Mouse (Mus musculus) hindbrain, embryonic 10.5 days (tissue): ENCODE measurements around the gene Fktn. TPM values are rescaled to one million over a fixed set of nuclear protein-coding genes. Genes with fewer than 3 reads are reported as not detected.
"Not testable (repeated sequence)": the region's sequence is repeated elsewhere in the genome, so short reads cannot be mapped to it uniquely, and the experiment has no call there.

Source experiments
- DNase-seq: peaks from one replicate; pipeline ENCODE4 v3.0.0-alpha.2; 2017; ENCODE audit warnings: low spot score
- H3K27ac ChIP-seq: fragments of 300-500 bp; sonication (generic); 2 replicates; pipeline ENCODE4 v1.5.1; 2016; ENCODE audit warnings: mild to moderate bottlenecking, moderate library complexity
- H3K27me3 ChIP-seq: fragments of 300-500 bp; sonication (generic); 2 replicates; pipeline ENCODE4 v1.6.1; 2016; ENCODE audit warnings: mild to moderate bottlenecking; ENCODE audit not compliant: poor library complexity, insufficient read depth, severe bottlenecking
- H3K36me3 ChIP-seq: fragments of 300-500 bp; sonication (generic); 2 replicates; pipeline ENCODE4 v1.6.1; 2016; ENCODE audit warnings: mild to moderate bottlenecking, moderate library complexity
- H3K4me1 ChIP-seq: fragments of 300-500 bp; sonication (generic); replicated peaks from 2 replicates; pipeline ENCODE4 v1.6.1; 2016; ENCODE audit warnings: mild to moderate bottlenecking
- H3K4me3 ChIP-seq: fragments of 300-500 bp; sonication (generic); 2 replicates; pipeline ENCODE4 v1.5.1; 2016; ENCODE audit warnings: mild to moderate bottlenecking, moderate library complexity
- H3K9me3 ChIP-seq: fragments of 300-500 bp; sonication (generic); 2 replicates; pipeline ENCODE4 v1.6.1; 2016; ENCODE audit warnings: mild to moderate bottlenecking, moderate library complexity
- WGBS: fragments of 180-500 bp; shearing (Covaris S2); methylation state at CpG from one replicate; pipeline ENCODE4 v1.1.7; 2016; 5-methylcytosine and 5-hydroxymethylcytosine counted together
- polyA plus RNA-seq: library from polyadenylated mRNA; unstranded; fragments of >200 nt; fragmentation: Nextera tagmentation; extraction: Ambion mirVana; gene quantifications from 2 replicates; pipeline ENCODE4 v1.2.1, GENCODE M21; 2016

Fktn gene
- polyA plus RNA-seq, 1 experiment from 2014 or later: 17.8 TPM

DNA sequence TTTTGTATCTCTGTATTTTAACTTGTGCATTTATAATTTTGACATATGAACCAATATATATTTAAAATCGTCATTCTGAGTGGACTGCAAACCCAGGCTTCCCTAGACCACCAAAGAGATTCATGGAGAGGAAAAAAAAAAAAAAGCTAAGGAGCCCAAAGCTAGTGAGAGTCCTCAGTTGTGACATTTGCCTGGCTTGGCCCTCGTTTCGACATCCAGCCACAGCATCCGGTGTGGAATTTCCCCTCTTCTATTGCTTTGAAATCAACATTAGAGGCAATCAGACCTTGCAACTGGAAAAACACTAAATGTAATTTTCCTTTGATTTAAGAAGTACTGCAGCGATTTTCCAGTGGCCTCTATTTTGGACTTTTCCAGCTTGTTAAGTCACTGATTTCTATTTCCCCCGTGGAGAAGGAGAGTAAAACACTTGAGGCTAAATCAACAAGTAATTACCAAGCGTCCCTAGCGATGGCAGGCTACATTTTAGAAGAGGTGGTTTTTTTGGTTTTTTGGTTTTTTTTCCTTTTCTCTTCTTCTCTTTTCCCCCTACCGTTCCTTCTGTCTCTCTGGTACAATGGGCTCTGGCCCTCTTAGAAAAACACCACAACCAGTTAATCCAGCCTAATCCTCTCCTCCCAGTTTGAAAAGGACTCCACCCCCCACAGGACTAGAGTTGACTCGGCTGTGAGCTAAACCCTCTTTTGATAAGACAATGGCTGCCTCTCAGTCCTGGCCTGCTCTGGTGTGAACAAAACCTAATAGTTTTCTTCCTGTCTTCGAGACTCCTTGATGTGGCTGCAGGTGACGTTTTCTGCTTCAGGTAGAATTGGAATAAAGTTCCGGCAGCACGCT lies 68.6 kb downstream of the Fktn start:
- Histone ChIP-seq H3K9me3 (no peaks in the 10 kb centered on the region), H3K4me1 (peaks cover 29% of the 10 kb centered on the region), H3K4me3 (no peak overlapping the region), H3K27ac (no peak overlapping the region), H3K36me3 (no peaks in the 10 kb centered on the region), H3K27me3 (peaks cover 35% of the 10 kb centered on the region)
- DNase-seq: no peak
- WGBS: 17% methylated on average over 14 of the region's 14 CpGs

DNA sequence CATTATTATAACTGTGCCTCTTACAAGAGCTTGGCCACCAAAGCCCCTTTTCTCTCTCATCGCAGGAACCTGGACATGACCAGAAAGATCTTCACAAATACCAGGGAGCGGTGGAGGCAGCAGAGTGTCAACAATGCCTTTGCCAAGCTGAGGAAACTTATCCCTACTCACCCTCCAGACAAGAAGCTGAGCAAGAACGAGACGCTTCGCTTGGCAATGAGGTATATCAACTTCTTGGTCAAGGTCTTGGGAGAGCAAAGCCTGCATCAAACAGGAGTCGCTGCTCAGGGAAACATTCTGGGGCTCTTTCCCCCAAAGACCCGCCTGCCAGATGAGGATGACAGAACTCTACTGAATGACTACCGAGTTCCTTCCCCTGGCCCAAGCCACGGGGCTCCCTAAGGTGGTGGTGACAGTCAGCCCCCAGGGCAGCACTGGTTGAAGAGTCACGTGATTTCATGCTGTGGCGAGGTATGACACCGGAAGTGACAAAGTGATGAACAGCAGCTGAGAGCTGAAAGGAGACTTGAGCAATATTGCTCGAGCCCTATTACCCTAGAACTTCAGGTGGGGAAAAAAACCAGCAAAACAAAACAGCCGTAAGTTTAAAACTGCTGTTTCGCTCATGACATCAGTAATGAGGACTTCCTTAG lies 72.1 kb downstream of the Fktn start:
- Histone ChIP-seq H3K36me3 (no peaks in the 10 kb centered on the region), H3K4me1 (peaks cover 17% of the 10 kb centered on the region), H3K9me3 (no peaks in the 10 kb centered on the region), H3K27me3 (0 out of 2 replicates have a peak, but pooled peaks cover 3% of the 10 kb centered on the region), H3K27ac (no peak overlapping the region), H3K4me3 (no peak overlapping the region)
- 83% methylated on average over 15 of the region's 15 CpGs for WGBS
- no peak for DNase-seq

DNA sequence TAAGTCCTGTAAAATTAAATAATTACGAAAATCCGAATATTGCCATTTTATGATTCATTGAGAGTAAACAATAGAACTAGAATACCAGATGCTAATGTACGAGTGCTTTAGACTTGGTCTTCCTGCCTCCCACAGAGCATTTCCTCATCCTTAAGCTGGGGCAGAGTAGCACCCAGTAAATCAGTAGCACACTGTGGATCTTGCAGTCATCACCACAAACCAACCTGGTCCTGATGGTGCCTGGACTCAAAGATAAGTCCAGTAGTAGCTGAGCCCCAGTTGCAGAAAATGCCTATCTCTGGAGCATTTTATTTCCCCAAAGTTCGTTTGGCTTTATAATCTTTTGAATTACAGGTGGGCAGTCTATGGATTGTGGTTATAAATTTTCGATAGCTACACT lies 73.1 kb downstream of the Fktn start:
- no peaks in the 10 kb centered on the region for H3K36me3 ChIP-seq
- H3K27ac ChIP-seq: no peak overlapping the region
- no peak for DNase-seq
- peaks cover 17% of the 10 kb centered on the region for H3K4me1 ChIP-seq
- no peaks in the 10 kb centered on the region for H3K9me3 ChIP-seq
- no peaks in the 10 kb centered on the region for H3K27me3 ChIP-seq
- 82% methylated on average over 5 of the region's 5 CpGs for WGBS
- H3K4me3 ChIP-seq: no peak overlapping the region

DNA sequence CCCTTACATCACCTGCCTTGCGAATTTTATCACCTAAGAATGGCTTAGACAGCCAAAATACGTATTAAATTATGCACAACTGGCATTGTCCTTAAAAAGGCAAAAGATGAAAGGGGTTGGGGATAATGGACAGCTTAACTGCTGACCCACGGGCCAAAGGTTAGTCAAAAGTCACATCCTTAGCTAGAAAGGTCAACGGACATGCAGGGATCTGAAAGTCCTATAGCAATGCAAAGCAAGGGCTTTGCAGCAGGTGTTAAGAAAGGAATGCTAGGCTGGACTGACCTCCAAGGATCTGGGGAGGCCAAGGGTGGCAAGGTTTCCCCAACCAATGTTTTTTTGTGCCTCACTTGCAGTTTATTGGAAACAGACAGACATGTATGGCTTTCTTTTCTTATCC lies 75.5 kb downstream of the Fktn start:
- H3K27ac ChIP-seq: no peak overlapping the region
- no peaks in the 10 kb centered on the region for H3K9me3 ChIP-seq
- peaks cover 10% of the 10 kb centered on the region; the same call in 1 of the 2 replicates for H3K4me1 ChIP-seq
- H3K36me3 ChIP-seq: no peaks in the 10 kb centered on the region
- H3K4me3 ChIP-seq: no peak overlapping the region
- WGBS: 4% methylated on average over 4 of the region's 4 CpGs
- DNase-seq: peak; percentile 25
- H3K27me3 ChIP-seq: no peaks in the 10 kb centered on the region

GRCm38 (mm10) chr4:53794257-53794966 lies 80.6 kb downstream of the Fktn start:
- H3K4me1 ChIP-seq: peaks cover 27% of the 10 kb centered on the region

GRCm38 (mm10) chr4:53795086-53795485 lies 81.3 kb downstream of the Fktn start:
- Histone ChIP-seq H3K36me3 (no peaks in the 10 kb centered on the region), H3K27ac (no peak overlapping the region), H3K9me3 (no peaks in the 10 kb centered on the region), H3K4me3 (no peak overlapping the region), H3K4me1 (peaks cover 32% of the 10 kb centered on the region), H3K27me3 (no peaks in the 10 kb centered on the region)
- no peak for DNase-seq
- 57% methylated on average over 2 of the region's 2 CpGs for WGBS

More at GRCm38 (mm10) chr4:53794257-53794966, 80.6 kb downstream of the Fktn start:
- WGBS: 95% methylated on average over 5 of the region's 5 CpGs
- Histone ChIP-seq H3K27ac (no peak overlapping the region), H3K27me3 (no peaks in the 10 kb centered on the region), H3K4me3 (no peak overlapping the region), H3K36me3 (no peaks in the 10 kb centered on the region), H3K9me3 (no peaks in the 10 kb centered on the region)
- no peak for DNase-seq

GRCm38 (mm10) chr4:53795706-53796105 lies 81.9 kb downstream of the Fktn start:
- Histone ChIP-seq H3K27ac (no peak overlapping the region; the same call in 1 of the 2 replicates), H3K9me3 (no peaks in the 10 kb centered on the region), H3K27me3 (no peaks in the 10 kb centered on the region), H3K4me3 (no peak overlapping the region), H3K36me3 (no peaks in the 10 kb centered on the region), H3K4me1 (peaks cover 34% of the 10 kb centered on the region)
- WGBS: 89% methylated on average over 2 of the region's 2 CpGs
- no peak for DNase-seq

DNA sequence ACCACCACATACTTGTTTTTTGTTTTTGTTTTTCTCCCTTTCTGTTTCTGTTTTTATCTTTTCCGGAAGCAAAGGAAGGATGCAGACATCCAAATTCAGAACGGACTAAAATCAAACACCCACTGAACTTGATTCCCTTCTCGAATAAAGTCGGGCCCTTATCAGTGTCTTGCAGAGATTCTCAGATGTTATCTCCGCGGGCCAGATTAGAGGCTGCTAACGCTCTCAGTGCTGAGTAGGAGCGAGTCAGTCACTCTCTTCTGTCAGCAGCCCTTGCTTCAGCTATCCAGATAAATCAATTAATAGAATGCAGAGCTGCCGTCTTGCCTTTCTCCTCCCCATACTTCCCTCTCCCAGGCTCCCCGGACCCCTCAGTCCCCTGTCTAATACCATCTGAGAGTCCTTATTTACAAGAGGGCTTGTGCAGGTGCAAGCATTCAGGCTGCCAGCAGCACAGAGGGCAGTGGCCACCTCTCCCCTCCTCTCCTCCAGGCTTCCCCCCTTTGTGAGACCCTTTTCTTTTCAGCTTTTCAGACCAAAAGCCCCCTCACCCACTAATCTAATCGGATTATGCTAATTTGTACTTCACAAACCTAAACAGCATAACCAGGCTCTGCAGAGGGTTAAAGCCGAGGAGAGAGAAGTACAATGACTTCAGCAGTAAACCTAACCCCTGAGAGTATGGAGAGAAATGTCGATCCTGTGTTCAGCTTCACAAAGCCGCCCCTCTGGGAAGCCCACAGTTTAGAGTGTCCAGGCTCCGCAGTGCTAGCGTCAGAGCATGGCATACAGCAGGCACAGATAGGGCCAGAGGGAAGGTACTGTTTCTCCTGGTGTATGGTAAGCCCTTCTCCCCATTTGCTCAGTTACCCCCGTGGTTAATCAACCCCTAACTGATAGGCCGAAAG lies 83.3 kb downstream of the Fktn start:
- Histone ChIP-seq H3K4me1 (peaks cover 34% of the 10 kb centered on the region), H3K4me3 (peak overlapping the region; percentile 16; the same call in 1 of the 2 replicates), H3K27ac (peak overlapping the region; percentile 73)

GRCm38 (mm10) chr4:53798896-53799676 lies 85.3 kb downstream of the Fktn start:
- DNase-seq: no peak
- Histone ChIP-seq H3K36me3 (no peaks in the 10 kb centered on the region), H3K4me1 (peaks cover 34% of the 10 kb centered on the region), H3K27ac (no peak overlapping the region), H3K9me3 (no peaks in the 10 kb centered on the region), H3K4me3 (no peak overlapping the region), H3K27me3 (no peaks in the 10 kb centered on the region)
- 46% methylated on average over 7 of the region's 7 CpGs for WGBS

More for the DNA sequence above, 83.3 kb downstream of the Fktn start:
- DNase-seq: peak; percentile 31
- Histone ChIP-seq H3K9me3 (no peaks in the 10 kb centered on the region), H3K36me3 (no peaks in the 10 kb centered on the region), H3K27me3 (no peaks in the 10 kb centered on the region)
- WGBS: 16% methylated on average over 18 of the region's 18 CpGs

GRCm38 (mm10) chr4:53799753-53800152 lies 86.0 kb downstream of the Fktn start:
- 60% methylated on average over 1 of the region's 1 CpGs for WGBS

DNA sequence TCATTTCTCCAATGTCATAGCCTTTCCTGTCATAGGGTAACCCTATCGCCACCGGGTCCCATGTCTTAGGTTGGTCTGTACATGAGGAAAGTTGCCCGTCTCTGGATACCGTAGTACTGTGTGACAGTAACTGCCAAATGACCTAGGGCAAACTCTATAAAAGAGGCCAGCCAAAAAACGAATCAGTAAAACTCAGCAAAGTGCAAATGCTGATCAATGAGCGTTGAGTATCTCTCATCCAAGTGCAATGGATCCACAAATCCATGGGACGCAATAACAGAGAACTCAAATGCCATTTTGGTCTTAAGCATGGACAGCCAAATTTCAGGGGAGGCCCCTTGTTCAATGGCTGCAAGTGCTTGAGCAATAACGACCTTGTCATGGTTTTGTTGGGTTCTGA lies 89.9 kb downstream of the Fktn start:
- not testable (repeated sequence) for H3K9me3 ChIP-seq, H3K27ac ChIP-seq, H3K36me3 ChIP-seq, DNase-seq, H3K27me3 ChIP-seq, H3K4me3 ChIP-seq
- H3K4me1 ChIP-seq: peaks cover 13% of the 10 kb centered on the region; the same call in 1 of the 2 replicates
- WGBS: 91% methylated on average over 8 of the region's 8 CpGs

More at GRCm38 (mm10) chr4:53799753-53800152, 86.0 kb downstream of the Fktn start:
- peaks cover 4% of the 10 kb centered on the region; the same call in 1 of the 2 replicates for H3K9me3 ChIP-seq
- H3K27ac ChIP-seq: 0 out of 2 replicates have a peak overlapping the region, but pooled peaks have one; percentile 8
- H3K4me1 ChIP-seq: peaks cover 34% of the 10 kb centered on the region
- no peak for DNase-seq
- H3K36me3 ChIP-seq: no peaks in the 10 kb centered on the region
- H3K27me3 ChIP-seq: no peaks in the 10 kb centered on the region
- no peak overlapping the region for H3K4me3 ChIP-seq
